Mouse (Mus musculus) R1 (cell line): ENCODE data around the gene Cfd.

ENCODE experiments used
- DNase-seq: peaks from one replicate; pipeline ENCODE4 v3.0.0-alpha.2; 2018; ENCODE audit warnings: low read depth, low spot score

The Cfd gene

DNA sequence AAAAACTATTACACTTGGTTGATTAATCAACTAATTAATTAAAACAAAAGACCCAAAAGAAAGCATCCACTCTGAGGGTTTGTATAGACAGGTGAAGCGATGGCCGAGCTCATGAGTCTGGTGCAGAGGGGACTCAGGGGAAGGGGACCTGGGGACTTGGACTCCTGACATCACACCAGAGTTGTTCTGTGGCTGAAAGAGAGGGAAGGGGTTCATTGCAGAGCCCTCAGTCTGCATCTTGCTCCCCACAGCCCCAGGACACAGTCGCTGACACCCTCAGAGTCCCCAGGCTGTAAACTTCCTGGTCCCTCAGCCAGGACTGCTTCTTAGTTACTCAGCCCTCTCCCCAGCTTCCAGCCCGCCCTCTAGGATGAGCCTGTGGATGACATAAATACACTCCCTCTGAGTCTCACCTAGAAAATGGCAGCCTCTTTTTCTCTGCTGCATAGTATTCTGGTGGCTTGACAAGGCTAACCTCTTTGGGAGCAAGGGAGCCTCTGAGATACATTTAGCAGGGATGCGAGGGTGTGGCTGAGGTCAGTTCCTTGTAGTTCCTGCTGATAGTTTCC lies 27.0 kb downstream of the Cfd start:
- DNase-seq = no peak

DNA sequence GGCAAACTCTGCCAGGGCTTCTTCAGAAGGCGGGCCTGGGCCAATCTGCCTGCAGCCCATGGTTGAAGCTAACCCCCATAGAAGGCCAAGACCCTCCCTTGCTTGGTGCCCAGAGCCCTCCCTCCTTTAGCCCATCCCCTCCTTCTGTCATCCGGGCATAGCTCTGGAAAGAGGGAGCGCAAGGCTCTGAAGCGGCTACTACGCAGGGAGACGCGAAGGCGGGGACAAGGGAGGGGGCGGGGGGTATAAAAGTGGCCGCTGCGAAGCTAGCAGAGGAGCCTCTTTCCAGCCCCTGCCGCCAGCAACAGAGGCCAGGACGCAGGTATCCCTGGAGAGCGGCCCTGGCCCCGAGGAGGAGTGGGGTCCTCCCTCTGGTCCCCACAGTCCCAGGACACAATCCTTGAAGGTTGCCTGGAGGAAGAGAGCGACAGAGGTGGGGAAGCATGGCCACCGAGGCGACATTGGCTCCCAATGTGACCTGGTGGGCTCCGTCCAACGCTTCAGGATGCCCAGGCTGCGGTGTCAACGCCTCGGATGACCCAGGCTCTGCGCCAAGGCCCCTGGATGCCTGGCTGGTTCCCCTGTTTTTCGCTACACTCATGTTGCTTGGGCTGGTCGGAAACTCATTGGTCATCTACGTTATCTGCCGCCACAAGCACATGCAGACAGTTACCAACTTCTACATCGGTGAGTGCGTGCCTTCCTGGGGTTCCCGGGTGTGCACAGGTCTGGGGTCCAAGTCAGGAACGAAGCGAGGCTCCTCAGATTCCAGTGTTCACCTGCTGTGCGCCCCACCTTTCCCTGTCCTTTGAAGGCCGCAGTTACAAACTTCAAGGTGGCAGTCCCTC lies 27.8 kb downstream of the Cfd start:
- no peak for DNase-seq

DNA sequence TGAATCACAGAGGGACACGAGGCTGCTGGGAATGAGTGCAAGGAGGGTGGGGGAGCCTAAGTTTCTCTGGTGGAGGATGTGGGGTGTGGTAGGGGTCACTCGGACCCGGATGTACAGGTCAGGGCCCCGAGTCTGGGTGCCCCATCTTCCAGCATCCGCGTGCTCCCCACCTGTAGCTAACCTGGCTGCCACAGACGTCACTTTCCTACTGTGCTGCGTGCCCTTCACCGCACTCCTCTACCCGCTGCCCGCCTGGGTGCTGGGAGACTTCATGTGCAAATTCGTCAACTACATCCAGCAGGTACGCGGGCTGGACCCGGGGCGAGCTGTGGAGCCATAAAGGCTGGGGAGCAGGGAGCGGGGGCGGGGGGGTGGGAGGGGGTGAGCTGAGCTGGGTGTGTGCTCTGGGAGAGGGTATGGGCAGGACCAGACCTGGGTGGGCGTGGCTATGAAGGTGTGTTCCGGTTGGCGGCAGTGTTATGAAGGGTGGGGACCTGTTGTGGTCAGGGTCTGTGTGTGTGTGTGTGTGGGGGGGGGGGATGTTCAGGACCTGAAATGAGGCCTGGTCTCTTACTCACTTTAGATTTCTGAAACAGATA lies 28.7 kb downstream of the Cfd start:
- DNase-seq = peak; percentile 54

DNA sequence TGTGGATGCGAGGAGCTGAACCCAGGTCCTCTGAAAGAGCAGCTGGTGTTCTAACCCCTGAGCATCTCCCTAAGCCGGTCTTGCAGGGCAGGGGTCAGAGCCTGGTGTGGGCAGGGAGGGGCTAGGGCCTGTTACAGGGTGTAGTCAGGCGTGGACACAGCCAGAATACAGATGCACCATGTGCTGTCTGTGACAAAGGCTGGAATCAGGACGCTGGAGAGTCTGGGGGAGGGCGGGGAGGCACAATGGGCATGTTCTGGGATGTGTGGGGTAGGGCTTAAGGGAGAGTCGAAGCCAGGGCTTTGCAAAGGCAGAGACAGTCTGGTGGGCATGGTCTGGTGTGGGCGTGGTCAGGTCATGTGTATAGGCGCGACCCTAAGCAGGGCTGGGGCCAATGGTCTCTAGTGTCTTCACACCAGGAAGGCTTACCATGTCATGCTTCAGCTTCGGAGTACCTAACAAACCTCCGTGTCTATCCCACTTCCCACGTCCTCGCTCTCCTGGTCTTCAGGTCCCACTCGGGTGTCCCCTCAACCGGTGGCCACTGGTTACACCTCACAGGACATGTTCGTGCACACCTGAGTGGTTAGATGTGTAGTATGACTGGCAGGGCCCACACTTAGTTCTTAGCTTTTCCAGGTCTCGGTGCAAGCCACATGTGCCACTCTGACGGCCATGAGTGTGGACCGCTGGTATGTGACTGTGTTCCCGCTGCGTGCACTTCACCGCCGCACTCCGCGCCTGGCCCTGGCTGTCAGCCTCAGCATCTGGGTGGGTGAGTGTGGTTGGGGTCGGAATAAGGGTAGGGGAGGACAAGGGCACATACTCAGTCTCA lies 29.6 kb downstream of the Cfd start:
- DNase-seq = peak; percentile 18

DNA sequence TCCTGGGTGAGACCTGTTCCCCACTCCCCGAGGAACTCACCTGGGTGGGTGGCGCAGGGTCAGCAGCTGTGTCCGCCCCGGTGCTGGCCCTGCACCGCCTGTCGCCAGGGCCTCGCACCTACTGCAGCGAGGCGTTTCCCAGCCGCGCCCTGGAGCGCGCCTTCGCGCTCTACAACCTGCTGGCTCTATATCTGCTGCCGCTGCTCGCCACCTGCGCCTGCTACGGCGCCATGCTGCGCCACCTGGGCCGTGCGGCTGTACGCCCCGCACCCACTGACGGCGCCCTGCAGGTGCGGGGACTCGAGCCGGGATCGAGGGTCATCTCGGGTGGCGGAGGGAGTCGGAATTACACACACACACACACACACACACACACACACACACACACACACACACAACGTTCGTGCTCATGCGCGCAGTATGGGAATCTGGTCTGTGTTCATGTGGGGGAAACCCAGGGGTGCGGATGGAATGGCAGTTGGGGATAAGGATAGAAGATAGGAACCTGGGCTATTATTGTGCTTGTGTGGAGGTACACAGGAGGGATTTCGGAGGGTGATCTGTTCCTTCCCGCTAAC lies 30.4 kb downstream of the Cfd start, which contains the start of gene R3hdm4:
R3hdm4 (minus strand) TSS at position 251 of the 578 bp plus-strand sequence.
- peak; percentile 39 for DNase-seq

DNA sequence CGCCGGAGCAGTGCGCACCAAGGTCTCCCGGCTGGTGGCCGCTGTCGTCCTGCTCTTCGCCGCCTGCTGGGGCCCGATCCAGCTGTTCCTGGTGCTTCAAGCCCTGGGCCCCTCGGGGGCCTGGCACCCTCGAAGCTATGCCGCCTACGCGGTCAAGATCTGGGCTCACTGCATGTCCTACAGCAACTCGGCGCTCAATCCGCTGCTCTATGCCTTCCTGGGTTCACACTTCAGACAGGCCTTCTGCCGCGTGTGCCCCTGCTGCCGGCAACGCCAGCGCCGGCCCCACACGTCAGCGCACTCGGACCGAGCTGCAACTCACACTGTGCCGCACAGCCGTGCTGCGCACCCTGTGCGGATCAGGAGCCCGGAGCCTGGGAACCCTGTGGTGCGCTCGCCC lies 30.9 kb downstream of the Cfd start:
- peak; percentile 48 for DNase-seq

DNA sequence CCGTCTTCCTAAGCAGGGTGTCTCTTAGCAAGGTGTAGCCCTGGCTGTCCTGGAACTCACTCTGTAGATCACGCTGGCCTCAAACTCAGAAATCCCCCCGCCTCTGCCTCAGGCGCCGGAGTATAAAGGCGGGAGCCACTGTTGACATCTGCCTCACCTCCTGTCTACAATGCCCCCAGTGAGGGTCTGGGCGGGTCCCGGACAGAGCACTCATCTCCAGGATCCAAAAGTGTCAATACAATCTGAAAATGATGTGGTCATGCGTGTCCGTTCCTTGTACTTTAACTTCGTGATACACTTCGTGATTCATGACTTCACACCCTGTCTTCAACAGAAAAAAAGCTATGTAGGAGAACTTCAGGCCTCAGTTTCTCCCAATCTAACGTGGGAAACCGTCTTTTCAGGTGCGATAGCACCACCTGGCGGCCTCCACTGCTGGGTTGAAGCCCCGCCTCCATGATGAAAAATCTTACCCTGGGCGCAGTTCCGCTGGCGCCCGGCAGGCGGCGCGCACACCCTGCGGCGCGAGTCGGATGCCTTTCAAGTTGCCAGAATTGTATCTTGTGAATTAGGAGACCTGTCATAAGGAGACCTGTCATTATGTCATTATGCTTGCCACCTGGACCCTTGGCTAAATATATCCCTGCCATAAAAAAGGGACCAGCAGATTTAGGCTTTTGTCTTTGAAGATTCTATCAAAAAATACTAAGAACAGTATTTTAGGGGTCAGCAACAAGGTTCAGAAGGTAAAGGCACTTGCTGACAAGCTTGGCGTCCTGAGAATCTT lies 34.5 kb downstream of the Cfd start:
- peak; percentile 83 for DNase-seq

DNA sequence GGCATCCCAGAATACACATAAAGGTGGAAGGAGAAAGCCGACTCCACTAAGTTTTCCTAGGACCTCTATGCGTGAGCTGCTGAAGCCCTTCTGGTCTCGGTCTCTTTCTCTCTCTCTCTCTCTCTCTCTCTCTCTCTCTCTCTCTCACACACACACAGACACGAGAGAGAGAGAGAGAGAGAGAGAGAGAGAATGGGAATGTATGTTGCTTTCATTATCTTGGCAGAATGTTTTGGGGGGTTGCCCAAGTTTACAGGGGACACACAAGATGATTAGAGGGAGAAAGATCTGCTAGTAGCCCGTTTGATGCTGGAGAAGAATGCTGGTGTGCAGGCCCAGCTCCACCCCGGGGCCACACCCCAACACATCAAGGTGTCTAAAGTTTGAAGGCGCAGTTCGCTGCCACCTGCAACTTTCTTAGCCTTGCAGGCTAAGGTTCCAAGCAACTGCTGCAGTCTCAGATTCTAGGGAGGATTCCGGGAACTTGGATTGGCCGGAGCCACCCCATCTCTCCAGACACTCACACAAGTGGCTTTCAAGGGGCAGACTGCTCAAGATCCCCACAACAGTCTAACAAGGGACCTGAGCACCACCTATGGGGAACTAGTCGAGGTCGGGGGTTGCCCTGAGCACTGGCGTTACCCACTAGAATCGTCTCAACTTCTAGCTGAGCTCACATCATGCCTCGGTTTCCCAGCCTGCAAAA lies 35.3 kb downstream of the Cfd start:
- DNase-seq = no peak

DNA sequence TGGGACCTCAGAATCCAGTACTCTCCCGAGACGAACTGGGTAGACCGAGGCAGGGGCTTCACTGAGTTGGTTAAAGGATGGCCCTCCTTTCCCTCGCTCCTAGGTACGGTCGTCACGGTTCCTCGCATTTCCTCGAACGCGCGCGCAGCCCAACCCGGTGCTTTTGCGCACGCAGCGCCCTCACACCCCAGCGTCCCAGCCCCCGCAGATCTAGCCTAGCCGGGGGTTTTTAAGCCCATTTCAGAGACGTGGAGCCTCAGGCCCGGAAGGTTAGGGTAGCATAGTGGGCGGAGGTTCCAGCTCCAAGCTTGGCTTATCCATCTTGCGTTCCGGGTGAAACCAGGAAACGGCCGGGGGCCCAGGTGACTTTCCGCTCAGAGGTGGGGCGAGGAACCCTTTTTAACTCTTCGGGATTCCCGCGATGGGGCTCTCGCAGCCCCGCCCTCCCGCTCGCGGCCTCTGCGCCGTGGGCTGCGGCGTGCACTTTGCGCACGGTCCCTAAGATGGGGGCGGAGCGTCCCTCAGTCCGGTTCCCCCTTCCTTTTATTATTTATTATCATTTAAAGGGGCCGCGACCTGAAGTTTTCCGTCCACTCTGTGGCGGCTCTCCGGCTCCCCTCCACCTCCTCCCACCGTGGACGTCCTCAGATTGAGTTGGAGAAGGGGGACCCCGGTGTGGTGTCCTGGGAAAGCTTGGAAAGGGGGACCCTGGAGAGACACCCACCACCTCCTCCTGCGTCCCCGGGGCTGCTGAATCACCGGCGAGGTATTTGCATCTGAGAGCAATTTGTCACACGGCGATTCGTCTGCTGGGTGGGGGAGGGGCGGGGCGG lies 36.1 kb downstream of the Cfd start, which contains the start of gene Arid3a:
Arid3a (plus strand) TSS at position 553 of the 833 bp plus-strand sequence.
- DNase-seq = peak; percentile 96

DNA sequence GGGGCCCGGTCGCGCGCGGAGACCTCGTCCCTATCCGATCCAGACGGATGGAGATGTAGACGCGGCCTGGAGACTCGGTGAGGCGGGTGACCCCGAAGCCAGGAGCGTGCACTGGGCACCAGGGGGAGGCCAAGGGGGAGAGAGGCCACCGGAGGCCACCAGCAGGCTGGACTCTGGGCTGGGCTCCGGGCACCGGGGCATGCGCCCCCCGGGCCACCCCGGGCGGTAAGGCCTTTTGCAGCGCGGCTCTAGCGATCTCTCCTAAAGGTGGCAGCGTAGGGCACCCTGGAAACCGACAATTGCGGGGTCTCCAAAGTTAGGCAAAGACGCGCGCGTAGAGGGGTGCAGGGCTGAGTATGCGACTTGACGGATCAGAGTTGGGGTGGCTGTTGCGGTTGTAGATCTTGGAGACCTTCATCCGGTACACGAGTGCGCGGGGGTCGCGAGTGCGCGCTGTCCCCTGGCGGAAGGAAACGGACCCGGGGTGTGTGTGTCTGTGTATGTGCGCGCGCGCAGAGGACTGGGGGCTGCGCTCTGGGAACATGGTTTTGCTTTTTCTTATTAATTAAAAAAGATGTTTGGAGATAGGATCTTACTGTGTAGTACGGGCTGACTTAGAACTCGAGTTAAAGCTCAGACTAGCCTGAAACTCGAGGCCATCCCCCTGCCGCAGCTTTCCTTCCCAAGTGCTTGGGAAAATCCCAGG lies 36.8 kb downstream of the Cfd start:
- DNase-seq = peak; percentile 55

DNA sequence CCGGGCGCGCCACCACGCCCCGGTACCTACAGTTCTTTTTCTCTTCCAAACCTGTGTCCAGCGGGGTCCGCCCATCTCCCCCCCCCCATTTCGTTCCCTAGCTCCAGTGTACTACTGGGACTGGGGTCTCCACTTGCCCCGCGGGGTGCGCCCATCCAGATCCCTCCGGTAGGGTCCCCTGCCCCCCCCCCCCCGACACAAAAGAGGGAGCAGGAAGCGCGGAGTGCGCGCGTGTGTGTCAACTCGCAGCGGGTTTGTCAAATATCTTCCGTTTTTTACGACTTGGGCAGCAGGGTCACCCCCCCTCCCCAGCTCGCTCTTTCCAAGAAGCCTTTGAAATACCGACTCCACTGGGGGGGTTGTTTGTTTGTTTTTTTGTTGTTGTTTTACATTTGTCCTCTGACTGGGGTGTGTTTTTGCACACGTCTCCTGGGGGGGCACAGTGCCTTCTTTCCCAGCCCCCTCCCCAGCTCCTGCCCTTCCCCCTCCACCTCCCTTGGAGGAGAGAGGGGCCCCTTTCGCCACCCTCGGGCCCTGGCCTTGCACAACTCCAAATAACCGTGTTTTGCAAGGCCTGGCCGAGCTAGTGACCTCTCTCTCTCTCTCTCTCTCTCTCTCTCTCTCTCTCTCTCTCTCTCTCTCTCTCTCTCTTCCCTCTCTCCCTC lies 37.5 kb downstream of the Cfd start:
- no peak for DNase-seq

DNA sequence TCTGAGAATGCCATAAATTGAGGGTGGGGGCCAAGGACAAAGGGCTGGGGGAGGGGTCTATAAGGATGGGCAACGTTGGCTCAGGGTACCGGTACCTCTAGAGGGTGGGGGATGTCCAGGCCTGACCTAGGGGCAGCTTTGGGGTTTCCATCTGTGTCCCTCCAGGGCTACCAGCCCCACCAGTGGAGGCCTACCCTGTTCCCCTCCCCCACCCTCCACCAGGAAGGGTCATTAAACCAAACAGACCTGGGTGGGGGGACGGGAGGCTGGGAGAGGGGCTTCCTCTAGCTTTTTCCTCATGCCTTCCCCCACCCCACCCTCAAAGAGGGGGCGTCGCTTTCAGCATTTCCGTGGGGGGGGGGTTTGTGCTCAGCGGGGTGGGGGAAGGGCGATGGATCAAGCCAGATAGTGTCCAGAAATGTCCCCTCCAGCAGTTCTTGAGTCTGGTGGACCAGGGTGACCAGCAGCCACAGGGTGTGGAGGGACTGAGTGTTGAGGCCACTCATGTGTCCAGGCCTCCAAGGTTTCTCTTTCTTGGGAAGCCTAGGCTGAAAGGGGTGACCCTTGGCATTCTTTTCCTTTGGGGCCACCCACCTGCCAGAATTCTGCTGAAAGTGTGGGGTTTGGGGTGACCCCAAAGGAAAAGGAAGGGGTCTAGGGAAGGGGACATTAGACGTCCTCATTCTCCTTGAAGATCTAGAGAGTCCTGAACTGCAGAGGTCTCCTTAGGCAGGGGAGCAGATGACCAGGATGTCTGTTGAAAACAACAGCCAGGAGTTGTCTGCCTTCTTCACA lies 38.5 kb downstream of the Cfd start:
- DNase-seq = no peak

DNA sequence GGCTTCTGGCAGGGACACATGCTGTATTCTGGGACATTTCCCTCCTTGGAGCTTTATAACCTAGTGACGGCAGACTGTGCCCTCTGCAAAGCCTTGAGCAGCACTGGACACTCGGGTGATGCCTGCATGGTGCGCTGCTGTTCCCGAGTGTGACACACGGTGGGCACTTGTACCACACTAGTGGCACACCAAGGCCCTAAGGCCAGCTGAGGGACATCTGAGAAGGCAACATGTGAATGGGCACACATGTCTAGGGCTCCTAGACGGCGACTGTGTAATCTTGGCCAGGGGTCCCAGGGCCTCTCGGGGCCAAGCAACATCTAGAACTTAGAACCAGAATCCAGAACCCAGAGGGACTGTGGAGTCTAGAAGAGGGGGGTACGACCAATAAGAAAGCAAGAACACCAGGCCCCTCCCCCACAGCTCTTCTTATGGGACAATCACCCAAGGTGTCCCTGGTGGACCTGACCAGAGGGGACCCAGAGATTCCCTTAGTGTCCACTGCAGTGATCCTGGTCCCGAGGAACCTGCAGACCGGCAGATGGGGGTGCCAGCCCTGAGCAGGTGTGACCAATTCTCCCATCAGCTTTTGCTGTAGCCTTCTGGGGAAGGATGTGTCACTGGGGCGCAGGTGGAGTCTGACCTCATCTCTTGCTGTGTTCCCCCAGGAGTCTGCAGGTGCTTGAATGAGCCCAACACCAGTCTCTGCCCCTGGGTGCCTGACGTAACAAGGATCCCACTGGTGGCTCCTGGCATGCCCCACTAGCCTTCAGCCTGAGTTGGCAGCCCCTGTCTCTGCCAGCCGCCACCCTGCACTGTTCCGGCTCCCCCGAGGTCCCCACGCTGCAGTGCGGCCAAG lies 39.5 kb downstream of the Cfd start:
- no peak for DNase-seq

DNA sequence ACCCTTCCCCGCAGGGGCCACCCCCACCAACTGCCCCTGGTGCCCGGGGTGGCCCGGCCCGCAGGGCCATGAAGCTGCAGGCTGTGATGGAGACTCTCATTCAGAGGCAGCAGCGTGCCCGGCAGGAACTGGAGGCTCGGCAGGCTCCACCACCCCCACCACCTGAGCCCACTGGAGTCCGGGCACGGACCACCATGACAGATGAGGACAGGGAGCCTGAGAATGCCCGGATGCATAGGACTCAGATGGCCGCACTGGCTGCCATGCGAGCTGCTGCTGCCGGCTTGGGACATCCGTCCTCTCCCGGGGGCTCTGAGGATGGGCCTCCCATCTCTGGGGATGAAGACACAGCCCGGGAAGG lies 40.2 kb downstream of the Cfd start:
- no peak for DNase-seq

DNA sequence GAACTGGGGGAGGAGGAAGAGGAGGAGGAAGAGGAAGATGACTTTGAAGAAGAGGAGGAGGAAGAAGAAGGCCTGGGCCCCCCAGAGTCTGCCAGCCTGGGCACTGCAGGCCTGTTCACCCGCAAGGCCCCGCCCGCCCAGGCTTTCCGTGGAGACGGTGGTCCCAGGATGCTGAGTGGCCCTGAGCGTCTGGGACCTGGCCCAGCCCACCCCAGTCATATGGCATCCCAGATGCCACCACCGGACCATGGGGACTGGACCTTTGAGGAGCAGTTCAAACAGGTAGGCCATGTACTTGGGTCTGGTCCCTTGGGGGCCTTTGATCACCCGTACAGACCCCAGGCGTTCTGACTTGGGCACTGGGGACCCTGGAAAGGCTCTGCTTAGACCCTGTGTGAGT lies 41.1 kb downstream of the Cfd start:
- no peak for DNase-seq

DNA sequence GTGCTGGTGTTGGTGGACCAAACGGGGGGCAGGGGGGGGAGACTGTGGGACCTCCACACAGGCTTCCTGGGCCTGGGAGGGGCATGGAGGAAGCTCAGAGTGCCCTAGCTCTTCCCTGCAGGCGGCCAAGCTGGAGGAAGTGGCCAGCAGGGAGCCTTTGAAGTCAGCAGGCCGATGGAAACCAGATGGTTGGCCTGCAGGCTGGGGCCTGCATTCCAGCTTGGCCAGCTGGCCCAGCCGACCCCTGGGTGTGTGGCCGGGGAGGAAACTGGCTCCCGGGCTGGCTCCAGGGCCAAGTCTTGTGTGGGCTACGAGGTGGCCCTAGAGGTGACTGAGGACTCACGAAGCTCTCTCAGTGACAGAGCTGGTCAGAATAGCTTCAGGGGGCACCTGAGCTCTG lies 42.1 kb downstream of the Cfd start:
- no peak for DNase-seq
